Mouse (Mus musculus): ENCODE data around the gene Tex9.

GRCm38 (mm10) chr9:72531291-72531995 lies 39.4 kb upstream of the Tex9 start:
- no peak for TF ChIP-seq EP300 (IDR thresholded peaks at IDR 0.05; ENCODE audit: low read depth)
- TF ChIP-seq CTCF (IDR thresholded peaks at IDR 0.05; ENCODE audit: low read depth): peak; percentile 9; the same call in 1 of the 2 replicates
